Mouse (Mus musculus) heart, embryonic 13.5 days (tissue): Measurements from ENCODE around the gene Gdpd5. TPM values are rescaled to one million over a fixed set of nuclear protein-coding genes. Genes with fewer than 3 reads are reported as not detected.

Experiments
- polyA plus RNA-seq: library from polyadenylated mRNA; unstranded; fragments of >200 nt; fragmentation: Nextera tagmentation; extraction: Ambion mirVana; gene quantifications from 2 replicates; pipeline ENCODE4 v1.2.1, GENCODE M21; 2015

Gdpd5 gene
- polyA plus RNA-seq, 1 experiment from 2014 or later = 25.4 TPM

Other genes starting within 250 kb of the Gdpd5 start
- 14.8 and 15.5 TPM in 2 replicates for gene Uvrag, start 240.3 kb upstream of the Gdpd5 start, polyA plus RNA-seq
- 10.6 and 13.0 TPM in 2 replicates for gene Dgat2, start 198.7 kb upstream of the Gdpd5 start, polyA plus RNA-seq
- gene Mogat2, start 142.8 kb upstream of the Gdpd5 start, polyA plus RNA-seq = 1.3 and 3.5 TPM in 2 replicates
- 2.5 and 3.2 TPM in 2 replicates for gene Map6, start 114.0 kb upstream of the Gdpd5 start, polyA plus RNA-seq
- 1,205 and 1,287 TPM in 2 replicates for gene Serpinh1, start 28.2 kb upstream of the Gdpd5 start, polyA plus RNA-seq
- gene Klhl35, start 84.6 kb downstream of the Gdpd5 start, polyA plus RNA-seq = 0.45 and 0.84 TPM in 2 replicates
- gene Rps3, start 102.3 kb downstream of the Gdpd5 start, polyA plus RNA-seq = 492 and 539 TPM in 2 replicates
- 6.8 and 8.4 TPM in 2 replicates for gene Arrb1, start 154.1 kb downstream of the Gdpd5 start, polyA plus RNA-seq
- 0.78 and 1.7 TPM in 2 replicates for gene Tpbgl, start 245.7 kb downstream of the Gdpd5 start, polyA plus RNA-seq